In genomic region chr7:141336296-141336695, GRCm38 (mm10) we compare ENCODE assay signal across 19 mouse cellular contexts. TPM values are rescaled to one million over a fixed set of nuclear protein-coding genes. Genes with fewer than 3 reads are reported as not detected.
"Had no signal": no experiment of that assay in that cellular context is flagged by ENCODE, and none has a peak within 500 bp of the region (broad histone marks: within the 10 kb centered on the region; RNA-seq: fewer than 3 reads in every experiment).

No protein-coding gene starts in this region.

- H3K9me3 ChIP-seq: limb, embryonic 12.5 days; limb, embryonic 15.5 days; megakaryocyte, embryonic 14.5 days; midbrain, embryonic 10.5 days; neural tube, embryonic 12.5 days; neural tube, embryonic 15.5 days had no signal

- H3K4me3 ChIP-seq: limb, embryonic 12.5 days; limb, embryonic 15.5 days; megakaryocyte, embryonic 14.5 days; midbrain, embryonic 10.5 days; neural tube, embryonic 12.5 days; neural tube, embryonic 15.5 days had no signal

- DNase-seq: kidney, adult 2 months; kidney, postnatal 25 days; liver, postnatal 0 days; lung, embryonic 14.5 days; lung, postnatal 36 days; midbrain, embryonic 14.5 days; right cerebral cortex, adult 18-20 months; right cerebral cortex, postnatal 14 days; right cerebral cortex, postnatal 4 days; thymus, adult 2 months; thymus, postnatal 14 days; thymus, postnatal 4 days had no signal

- H3K27ac ChIP-seq: limb, embryonic 12.5 days; limb, embryonic 15.5 days; liver, embryonic 14.5 days; midbrain, embryonic 10.5 days; neural tube, embryonic 12.5 days; neural tube, embryonic 15.5 days had no signal

RNA-seq across cellular contexts. Expression of gene Drd4, which starts 44.5 kb away (rescaled TPM):
- polyA plus RNA-seq: liver, embryonic 14.5 days; liver, postnatal 0 days had no signal
